Mouse (Mus musculus): ENCODE measurements at regions not wholly inside any gene's neighbourhood (a gene's known extent, or its start where the extent isn't known, plus 50 kb on each side); places are given as distances from the start of the nearest gene placed in this dataset.

DNA sequence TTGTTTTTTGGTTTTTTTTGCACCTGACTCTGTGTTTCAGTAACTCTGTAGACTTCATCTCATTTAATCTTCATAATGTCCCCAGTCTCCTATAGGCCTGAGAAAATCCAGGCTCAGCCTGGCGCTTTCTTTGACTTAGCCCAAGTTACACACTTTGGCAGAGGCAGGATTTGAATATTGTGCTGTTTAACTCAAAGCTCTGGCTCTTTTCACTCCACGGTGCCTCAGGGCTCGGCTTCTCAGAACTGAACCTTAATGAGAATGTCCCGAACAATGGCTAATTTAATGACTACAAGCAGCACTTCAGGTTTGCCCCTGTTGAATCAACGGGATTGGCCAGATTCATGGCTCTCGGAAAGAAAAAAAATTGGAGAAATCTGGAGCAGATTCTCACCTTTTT lies 425.1 kb downstream of the Zic3 start:
- TF ChIP-seq CTCF (IDR thresholded peaks at IDR 0.05; ENCODE audit: low read depth) (no peak), EP300 (IDR thresholded peaks at IDR 0.05; ENCODE audit: low read depth) (no peak)
